Mouse (Mus musculus) MEL (cell line): ENCODE results near the gene Prkcb.

Experiments used
- CHD1 ChIP-seq: IDR thresholded peaks from 2 replicates; pipeline ENCODE4 v1.6.1; 2012; ENCODE audit warnings: low read depth, mild to moderate bottlenecking, inconsistent platforms, low read length, improper control_type of control experiment
- CHD2 ChIP-seq: IDR thresholded peaks from 2 replicates; pipeline ENCODE4 v1.6.1; 2011; ENCODE audit warnings: low read length, improper control_type of control experiment
- CTCF ChIP-seq, 3 experiments: IDR thresholded peaks in 2 of 3; conservative IDR thresholded peaks in 1 of 3; 2 replicates each; pipeline ENCODE4 v1.5.1; 2011 to 2012; ENCODE audit warnings: low read length in 3 of 3, low read depth in 2 of 3, mild to moderate bottlenecking in 2 of 3, improper control_type of control experiment in 1 of 3, inconsistent platforms in 1 of 3, mixed read lengths in 1 of 3, moderate library complexity in 1 of 3; ENCODE audit not compliant: control insufficient read depth in 1 of 3, insufficient read depth in 1 of 3, poor library complexity in 1 of 3, severe bottlenecking in 1 of 3
- EP300 ChIP-seq, 2 experiments: IDR thresholded peaks; 2 replicates each; pipeline ENCODE4 v1.6.1; 2011; ENCODE audit warnings: improper control_type of control experiment in 2 of 2, low read length in 2 of 2, low read depth in 1 of 2, mild to moderate bottlenecking in 1 of 2
- GATA1 ChIP-seq: IDR thresholded peaks from 2 replicates; pipeline ENCODE4 v1.6.1; 2011; ENCODE audit warnings: low read depth, low read length, improper control_type of control experiment
- HCFC1 ChIP-seq: IDR thresholded peaks from 2 replicates; pipeline ENCODE4 v1.6.1; 2012; ENCODE audit warnings: low read depth, mild to moderate bottlenecking, inconsistent platforms, low read length, improper control_type of control experiment, moderate library complexity
- RAD21 ChIP-seq: IDR thresholded peaks from 2 replicates; pipeline ENCODE4 v1.6.1; 2011; ENCODE audit warnings: mild to moderate bottlenecking, low read depth, low read length, improper control_type of control experiment
- RCOR1 ChIP-seq: IDR thresholded peaks from 2 replicates; pipeline ENCODE4 v1.6.1; 2012; ENCODE audit warnings: low read depth, mild to moderate bottlenecking, inconsistent platforms, low read length, improper control_type of control experiment
- USF1 ChIP-seq: IDR thresholded peaks from 2 replicates; pipeline ENCODE4 v1.6.1; 2014; ENCODE audit warnings: low read depth, mild to moderate bottlenecking, inconsistent platforms, low read length, improper control_type of control experiment, moderate library complexity

DNA sequence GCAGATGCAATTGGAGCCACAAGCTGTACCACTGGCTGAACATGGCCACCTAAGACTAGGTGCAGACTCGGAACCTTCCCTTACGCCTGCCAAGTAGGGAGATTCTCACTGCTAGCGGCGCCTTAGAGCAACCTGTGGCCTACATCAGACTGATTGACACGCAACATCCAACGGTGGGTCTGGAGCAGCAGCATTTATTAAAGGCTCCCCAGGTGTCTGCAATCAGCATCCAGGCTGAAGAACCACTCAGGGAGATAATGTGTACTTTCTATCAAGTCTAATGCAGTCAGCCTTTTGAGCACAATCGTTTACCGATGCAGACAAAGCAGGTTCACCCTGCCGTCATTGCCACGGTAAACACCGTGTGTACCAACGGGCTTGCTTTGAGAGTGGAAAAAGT lies 81.9 kb downstream of the Prkcb start:
- TF ChIP-seq RCOR1 (no peak), RAD21 (no peak), HCFC1 (no peak), CTCF (IDR thresholded peaks at IDR 0.05 in 2 of 3, conservative IDR thresholded peaks at IDR 0.05 in 1 of 3; ENCODE audit: control insufficient read depth in 1 of 3, insufficient read depth in 1 of 3, low read depth in 2 of 3, low read length in 3 of 3, poor library complexity in 1 of 3, severe bottlenecking in 1 of 3) (no peak), CHD1 (no peak), EP300 (IDR thresholded peaks at IDR 0.05; ENCODE audit: low read depth in 1 of 2, low read length in 2 of 2) (no peak), GATA1 (no peak), CHD2 (no peak), USF1 (no peak)
